Mouse (Mus musculus) forebrain, postnatal 0 days (tissue): ENCODE measurements around the gene Duoxa1. TPM values are rescaled to one million over a fixed set of nuclear protein-coding genes. Genes with fewer than 3 reads are reported as not detected.

ENCODE experiments used
- ATAC-seq: fragments of 200-750 bp; cut with Nextera tagmentation; 2 replicates; pipeline ENCODE4 v1.8.0; 2017; ENCODE audit warnings: mild to moderate bottlenecking, moderate library complexity
- DNase-seq: peaks from one replicate; pipeline ENCODE4 v3.0.0-alpha.2; 2015
- H3K27ac ChIP-seq: fragments of 300-500 bp; sonication (generic); 2 replicates; pipeline ENCODE4 v1.5.1; 2014; ENCODE audit warnings: low read depth, mild to moderate bottlenecking, antibody characterized with exemption, low read length, moderate library complexity, mixed read lengths
- H3K27me3 ChIP-seq: fragments of 300-500 bp; sonication (generic); 2 replicates; pipeline ENCODE4 v1.6.1; 2014; ENCODE audit warnings: mild to moderate bottlenecking, low read length, mixed read lengths; ENCODE audit not compliant: insufficient read depth
- H3K36me3 ChIP-seq: fragments of 300-500 bp; sonication (generic); 2 replicates; pipeline ENCODE4 v1.6.1; 2014; ENCODE audit warnings: mild to moderate bottlenecking, moderate library complexity; ENCODE audit not compliant: insufficient read depth
- H3K4me1 ChIP-seq: fragments of 300-500 bp; sonication (generic); 2 replicates; pipeline ENCODE4 v1.6.1; 2014; ENCODE audit warnings: antibody characterized with exemption; ENCODE audit not compliant: insufficient read depth
- H3K4me2 ChIP-seq: fragments of 300-500 bp; sonication (generic); 2 replicates; pipeline ENCODE4 v1.6.1; 2014; ENCODE audit warnings: low read depth, mild to moderate bottlenecking, moderate library complexity
- H3K4me3 ChIP-seq: fragments of 300-500 bp; sonication (generic); 2 replicates; pipeline ENCODE4 v1.5.1; 2014; ENCODE audit warnings: low read depth, low read length, mixed read lengths
- H3K9ac ChIP-seq: fragments of 300-500 bp; sonication (generic); 2 replicates; pipeline ENCODE4 v1.6.1; 2014; ENCODE audit warnings: mild to moderate bottlenecking
- H3K9me3 ChIP-seq: fragments of 300-500 bp; sonication (generic); 2 replicates; pipeline ENCODE4 v1.6.1; 2016; ENCODE audit warnings: low read length
- CTCF ChIP-seq: sonication (generic); IDR thresholded peaks from 2 replicates; pipeline ENCODE4 v1.5.1; 2016; ENCODE audit warnings: antibody characterized with exemption, control low read depth, low read depth
- WGBS: fragments of 180-500 bp; shearing (Covaris S2); extraction: QIAGEN DNeasy Blood & Tissue Kit; methylation state at CpG from one replicate; pipeline ENCODE4 v1.1.7; 2014; 5-methylcytosine and 5-hydroxymethylcytosine counted together
- polyA plus RNA-seq: library from polyadenylated mRNA; unstranded; fragments of >200 nt; fragmentation: Nextera tagmentation; extraction: Ambion mirVana; gene quantifications from 2 replicates; pipeline ENCODE4 v1.2.1, GENCODE M21; 2015
- total RNA-seq: library from RNA; depleted of rRNA; stranded (reverse); fragments of >200 nt; gene quantifications from 2 replicates; pipeline ENCODE4 v1.2.3, GENCODE M21; 2014; rRNA removed

Duoxa1 gene
- total and polyA plus RNA-seq, 2 experiments from 2014 or later: 0.10 to 0.46 TPM

DNA sequence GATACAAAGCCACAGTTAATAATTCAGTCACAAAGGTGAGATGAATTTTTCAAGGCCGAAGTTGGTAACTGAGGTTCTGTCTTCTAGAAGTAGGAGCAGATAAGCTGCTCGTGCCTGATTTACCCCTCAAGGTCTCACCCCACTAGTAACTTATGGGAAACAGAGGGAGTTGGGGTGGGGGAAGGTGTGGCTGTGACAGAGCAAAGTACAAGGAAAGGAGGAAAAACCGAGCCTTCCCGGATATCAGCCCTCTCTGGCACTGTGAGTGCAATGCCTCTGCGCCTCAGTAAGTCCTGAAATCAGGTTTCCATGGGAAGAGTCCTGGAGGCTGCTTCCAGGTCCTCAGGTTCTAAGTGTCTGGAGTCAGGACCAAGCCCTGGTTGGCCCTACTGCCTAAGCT lies 52.8 kb downstream of the Duoxa1 start:
- TF ChIP-seq CTCF: no peak
- Histone ChIP-seq H3K27me3 (no peaks in the 10 kb centered on the region), H3K4me1 (peaks cover 6% of the 10 kb centered on the region; the same call in 1 of the 2 replicates), H3K4me3 (no peak overlapping the region), H3K36me3 (peaks cover 6% of the 10 kb centered on the region; the same call in 1 of the 2 replicates), H3K9ac (no peak overlapping the region), H3K4me2 (no peak overlapping the region), H3K27ac (no peak overlapping the region), H3K9me3 (no peaks in the 10 kb centered on the region)
- DNase-seq (no peak), ATAC-seq (no peak)
- 92% methylated on average over 5 of the region's 5 CpGs for whole genome bisulfite sequencing

DNA sequence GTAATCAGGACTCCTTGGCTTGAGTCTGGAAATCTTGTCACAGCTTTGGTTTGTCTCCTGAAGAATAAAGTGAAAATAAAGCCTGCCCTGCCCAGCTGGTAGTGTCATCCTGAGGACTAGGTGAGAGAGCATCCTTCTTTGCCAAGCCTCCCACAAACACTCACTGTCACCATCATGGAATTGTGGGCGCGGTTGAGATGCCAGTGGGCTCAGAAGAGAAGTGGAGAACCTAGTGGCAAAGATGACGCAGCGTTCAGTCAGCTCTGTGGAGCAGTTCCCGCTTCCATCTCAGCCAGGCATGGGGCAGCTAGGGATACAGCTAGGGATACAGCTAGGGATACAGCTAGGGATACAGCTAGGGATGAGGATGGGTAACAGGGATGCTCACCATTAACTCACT lies 57.5 kb downstream of the Duoxa1 start:
- no peaks in the 10 kb centered on the region for H3K27me3 ChIP-seq
- 96% methylated on average over 5 of the region's 5 CpGs for WGBS
- DNase-seq (no peak), ATAC-seq (no peak)
- H3K36me3 ChIP-seq: peaks cover under 1% of the 10 kb centered on the region; the same call in 1 of the 2 replicates
- no peaks in the 10 kb centered on the region for H3K9me3 ChIP-seq
- no peaks in the 10 kb centered on the region for H3K4me1 ChIP-seq
- no peak overlapping the region for H3K4me2 ChIP-seq
- no peak overlapping the region for H3K27ac ChIP-seq
- H3K4me3 ChIP-seq: no peak overlapping the region
- no peak overlapping the region for H3K9ac ChIP-seq
- TF ChIP-seq CTCF: no peak

Other genes with a start within 250 kb of the Duoxa1 start
- gene Spg11, start 195.3 kb downstream of the Duoxa1 start, total RNA-seq: 18.3 and 22.7 TPM in 2 replicates
- 2.7 and 4.5 TPM in 2 replicates for gene Spg11, start 195.3 kb downstream of the Duoxa1 start, polyA plus RNA-seq
- gene B2m, start 166.0 kb downstream of the Duoxa1 start, total RNA-seq: 46.6 and 90.7 TPM in 2 replicates
- gene B2m, start 166.0 kb downstream of the Duoxa1 start, polyA plus RNA-seq: 152 and 178 TPM in 2 replicates
- not detected in 2 replicates for gene Trim69, start 153.0 kb downstream of the Duoxa1 start, total RNA-seq
- gene Trim69, start 153.0 kb downstream of the Duoxa1 start, polyA plus RNA-seq: not detected in 2 replicates
- gene Patl2, start 127.5 kb downstream of the Duoxa1 start, total RNA-seq: not detected in 2 replicates
- gene Patl2, start 127.5 kb downstream of the Duoxa1 start, polyA plus RNA-seq: not detected in 2 replicates
- gene Terb2, start 127.5 kb downstream of the Duoxa1 start, total RNA-seq: not detected in 2 replicates
- gene Terb2, start 127.5 kb downstream of the Duoxa1 start, polyA plus RNA-seq: not detected in 2 replicates
- gene Sord, start 79.0 kb downstream of the Duoxa1 start, total RNA-seq: 19.7 and 27.4 TPM in 2 replicates
- 17.7 and 21.2 TPM in 2 replicates for gene Sord, start 79.0 kb downstream of the Duoxa1 start, polyA plus RNA-seq
- 0.08 and 0.14 TPM in 2 replicates for gene Duox2, start 15.3 kb downstream of the Duoxa1 start, total RNA-seq
- gene Duox2, start 15.3 kb downstream of the Duoxa1 start, polyA plus RNA-seq: 0.05 TPM in 1 of 2 replicates, not detected in the other
- 0.69 TPM in 1 of 2 replicates, not detected in the other for gene Duoxa2, start 14.8 kb downstream of the Duoxa1 start, total RNA-seq
- 0.31 and 0.46 TPM in 2 replicates for gene Duoxa2, start 14.8 kb downstream of the Duoxa1 start, polyA plus RNA-seq
- gene Duox1, start 1.9 kb upstream of the Duoxa1 start, total RNA-seq: not detected in 2 replicates
- gene Duox1, start 1.9 kb upstream of the Duoxa1 start, polyA plus RNA-seq: 0.06 and 0.08 TPM in 2 replicates
- 69.3 and 70.7 TPM in 2 replicates for gene Shf, start 55.4 kb upstream of the Duoxa1 start, total RNA-seq
- 6.7 and 7.7 TPM in 2 replicates for gene Shf, start 55.4 kb upstream of the Duoxa1 start, polyA plus RNA-seq
- gene Slc28a2, start 112.7 kb upstream of the Duoxa1 start, total RNA-seq: 0.05 and 0.15 TPM in 2 replicates
- 0.08 and 0.15 TPM in 2 replicates for gene Slc28a2, start 112.7 kb upstream of the Duoxa1 start, polyA plus RNA-seq
- not detected in 2 replicates for gene Gm14085, start 171.2 kb upstream of the Duoxa1 start, total RNA-seq
- not detected in 2 replicates for gene Gm14085, start 171.2 kb upstream of the Duoxa1 start, polyA plus RNA-seq